Mouse (Mus musculus): ENCODE data around the gene Dnah6.
A peak's percentile ranks its signal among the peaks of the same experiment; 100 is the strongest.

Gene Dnah6

DNA sequence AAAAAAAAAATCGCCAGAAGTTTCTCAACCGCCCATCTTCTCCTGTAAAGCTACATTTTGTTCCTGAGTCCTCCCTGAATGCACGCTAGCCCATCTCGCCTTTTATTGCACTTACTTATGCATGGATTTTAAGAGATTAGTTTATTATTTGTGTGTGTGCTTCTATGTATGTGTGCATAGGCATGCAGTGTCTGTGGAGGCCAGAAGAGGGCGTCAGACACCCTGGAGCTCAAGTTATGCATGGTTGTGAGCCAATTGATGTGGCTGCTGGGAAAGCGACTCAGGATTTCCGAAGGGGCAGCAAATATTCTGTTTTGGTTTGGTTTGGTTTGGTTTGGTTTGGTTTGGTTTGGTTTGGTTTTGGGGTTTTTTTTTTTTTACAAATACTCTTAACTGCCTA, 78.0 kb downstream of the Dnah6 start:
- no peak for DNase-seq (ENCODE audit: low spot score in 2 of 2)

DNA sequence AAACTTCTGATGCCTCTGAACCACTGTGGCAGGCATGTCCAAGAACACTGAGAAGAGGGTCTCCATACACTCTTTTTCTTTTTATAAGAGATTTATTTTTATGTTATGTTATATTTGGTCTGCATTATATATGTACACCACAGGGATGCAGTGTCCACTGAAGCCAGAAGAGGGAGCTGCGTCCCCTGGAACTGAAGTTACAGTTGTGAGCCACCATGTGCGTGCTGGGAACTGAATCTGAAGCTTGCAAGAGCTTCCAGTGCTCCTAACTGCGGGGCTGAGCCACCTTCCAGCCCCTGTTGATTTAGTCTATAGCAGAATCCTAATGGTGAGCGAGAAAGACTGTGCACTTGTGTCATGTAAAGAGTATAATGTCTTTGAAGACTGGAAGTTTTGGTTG, 78.7 kb downstream of the Dnah6 start:
- no peak for DNase-seq (ENCODE audit: low spot score in 2 of 2)

DNA sequence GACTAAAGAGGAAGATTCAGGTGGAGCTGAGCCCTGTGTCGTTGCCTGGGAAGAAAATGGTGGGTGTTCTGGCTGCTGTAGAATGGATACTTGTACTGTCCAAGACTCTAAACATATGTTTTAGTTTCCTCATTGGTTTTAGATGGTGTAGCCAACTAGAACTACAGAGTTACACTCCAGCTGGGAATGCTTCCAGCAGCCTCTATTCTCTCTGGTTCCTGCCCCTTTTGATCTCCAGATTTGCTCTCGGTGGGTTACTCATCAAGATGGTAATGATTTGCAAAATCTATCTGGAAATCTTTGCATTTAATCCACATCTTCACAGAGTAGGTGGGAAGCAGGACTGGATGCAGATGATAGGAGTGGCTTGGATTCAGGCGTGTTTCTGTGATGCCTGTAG, 80.6 kb downstream of the Dnah6 start:
- DNase-seq (ENCODE audit: low spot score in 2 of 2): no peak

DNA sequence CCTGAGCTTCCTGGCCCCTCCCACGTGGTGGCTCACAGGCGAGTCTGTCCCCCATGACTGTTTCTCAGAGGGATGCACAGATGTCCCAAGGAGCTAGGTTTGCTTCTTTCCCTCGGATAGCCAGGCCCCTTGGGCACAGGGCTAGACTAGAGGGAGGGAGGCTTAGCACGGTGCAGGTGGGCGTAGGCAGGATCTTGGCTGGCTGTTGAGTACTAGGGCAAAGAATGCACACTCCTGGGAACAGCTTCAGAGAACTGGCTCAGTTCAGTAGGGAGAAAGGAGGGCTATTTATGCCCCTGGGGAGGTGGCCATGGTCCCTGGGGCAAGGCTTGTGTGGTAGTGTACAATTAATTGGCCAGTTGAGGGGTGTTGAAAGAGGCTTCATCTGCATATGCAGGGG, 88.7 kb downstream of the Dnah6 start:
- DNase-seq (ENCODE audit: low spot score in 2 of 2): no peak

DNA sequence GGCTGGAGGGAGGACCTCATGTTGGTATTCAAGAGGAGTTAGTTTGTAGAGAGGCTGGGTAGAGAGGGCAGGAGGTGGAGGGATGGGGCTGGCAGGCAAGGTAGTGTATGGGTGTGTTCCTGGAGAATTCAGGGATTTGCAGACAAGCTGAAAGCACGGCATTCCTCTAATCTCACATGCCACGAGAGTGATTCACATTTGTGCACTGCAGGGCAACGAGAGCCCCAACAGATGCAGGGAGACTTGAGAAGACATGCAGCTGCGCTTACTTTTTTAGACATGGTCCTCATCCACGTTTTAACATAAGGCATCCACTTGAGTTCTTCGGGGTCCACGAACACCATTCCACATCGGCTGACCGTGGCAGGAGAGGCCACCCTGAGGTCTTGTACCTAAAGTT, 93.9 kb downstream of the Dnah6 start:
- no peak for DNase-seq (ENCODE audit: low spot score in 2 of 2)

DNA sequence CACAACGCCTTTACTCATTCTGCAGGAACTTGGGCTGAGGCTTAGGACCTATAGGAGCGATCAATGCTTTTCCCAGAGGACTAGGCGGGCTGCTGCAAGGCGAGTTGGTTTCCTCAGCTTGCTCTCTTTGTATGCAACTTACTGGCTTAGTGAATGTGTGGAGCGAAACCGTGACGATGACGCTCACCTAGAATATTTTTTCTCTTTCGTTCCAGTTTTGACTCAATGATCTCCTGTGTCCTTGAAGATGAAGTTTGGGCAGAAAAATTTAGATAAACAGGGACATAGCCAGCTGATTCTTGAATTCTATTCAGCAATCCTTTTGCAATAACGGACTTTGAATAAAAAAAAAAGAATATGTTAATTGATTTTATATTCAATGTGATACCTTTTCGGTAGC, 101.1 kb downstream of the Dnah6 start:
- no peak for DNase-seq (ENCODE audit: low spot score in 2 of 2)

DNA sequence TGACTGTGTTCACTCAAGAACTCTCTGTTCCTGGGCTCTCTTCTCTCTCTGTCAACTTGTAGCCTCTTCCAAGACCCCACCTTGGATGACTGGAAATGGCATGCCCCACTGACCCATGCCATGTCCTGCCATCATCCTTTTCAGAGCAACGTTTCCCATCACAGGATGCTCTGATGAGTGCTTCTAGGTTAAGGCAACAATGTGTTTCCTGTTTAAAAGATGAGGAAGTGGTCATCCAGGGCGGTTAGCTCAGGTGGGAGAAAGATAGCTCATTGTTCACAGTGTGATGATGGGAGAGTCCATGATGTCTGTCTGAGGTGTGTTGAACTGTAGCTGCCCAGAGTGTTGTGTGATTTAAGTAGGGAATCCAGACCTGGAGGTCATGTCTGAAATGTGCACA, 107.6 kb downstream of the Dnah6 start:
- no peak for DNase-seq (ENCODE audit: low spot score in 2 of 2)

DNA sequence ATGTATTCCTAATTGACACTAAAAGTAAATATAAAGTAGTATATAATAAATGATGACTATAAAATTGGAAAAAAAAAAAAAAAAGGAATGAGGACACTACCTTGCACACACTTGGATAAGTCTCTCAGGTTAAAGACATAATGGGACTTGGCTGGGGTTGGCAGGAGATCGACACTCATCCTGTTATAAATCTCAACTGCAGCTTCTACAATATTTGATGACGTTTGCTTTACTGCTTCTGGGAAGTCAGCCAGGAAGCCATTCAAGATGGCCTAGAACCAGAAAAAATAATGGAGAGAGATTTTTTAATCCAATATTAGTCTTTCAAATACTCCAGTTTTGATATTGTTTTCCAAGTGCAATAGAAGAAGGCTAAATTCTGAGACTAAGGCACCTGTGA, 108.1 kb downstream of the Dnah6 start:
- DNase-seq (ENCODE audit: low spot score in 2 of 2): no peak

DNA sequence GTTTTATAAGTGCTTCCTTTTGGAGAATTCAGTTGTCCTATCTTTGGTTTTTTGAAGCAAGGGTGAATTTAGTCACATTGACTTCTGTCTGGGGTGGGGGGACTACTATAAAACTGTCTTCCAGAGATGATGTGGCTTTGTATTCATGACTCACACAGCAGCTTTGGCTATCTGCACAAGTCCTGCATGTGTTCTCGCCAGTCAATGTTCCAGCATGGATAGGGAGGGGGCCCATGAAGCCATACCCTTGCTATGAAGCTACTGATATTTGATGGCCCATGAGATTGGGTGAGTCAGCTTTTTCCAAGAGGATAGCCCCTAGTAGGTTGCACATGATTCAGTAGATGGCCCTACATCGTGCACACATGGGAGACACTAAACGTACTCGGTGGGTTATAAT, 128.3 kb downstream of the Dnah6 start:
- no peak for DNase-seq (ENCODE audit: low spot score in 2 of 2)

DNA sequence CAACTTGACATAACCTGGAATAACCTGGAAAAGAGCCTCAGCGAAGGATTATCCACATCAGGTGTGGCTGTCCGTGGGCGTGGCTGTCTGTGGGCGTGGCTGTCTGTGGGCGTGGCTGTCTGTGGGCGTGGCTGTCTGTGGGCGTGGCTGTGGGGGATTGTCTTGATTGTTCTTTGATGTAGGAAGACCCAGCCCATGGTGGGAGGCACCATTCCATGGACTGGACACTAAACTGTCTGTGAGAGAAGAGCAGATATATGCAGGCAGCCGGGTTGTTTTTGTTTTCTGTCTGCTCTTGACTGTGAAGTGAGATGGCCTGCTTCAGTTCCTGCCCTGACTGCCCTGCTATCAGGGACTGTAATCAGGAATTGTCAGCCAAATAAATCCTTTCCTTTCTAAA, 130.6 kb downstream of the Dnah6 start:
- no peak for DNase-seq (ENCODE audit: low spot score in 2 of 2)

DNA sequence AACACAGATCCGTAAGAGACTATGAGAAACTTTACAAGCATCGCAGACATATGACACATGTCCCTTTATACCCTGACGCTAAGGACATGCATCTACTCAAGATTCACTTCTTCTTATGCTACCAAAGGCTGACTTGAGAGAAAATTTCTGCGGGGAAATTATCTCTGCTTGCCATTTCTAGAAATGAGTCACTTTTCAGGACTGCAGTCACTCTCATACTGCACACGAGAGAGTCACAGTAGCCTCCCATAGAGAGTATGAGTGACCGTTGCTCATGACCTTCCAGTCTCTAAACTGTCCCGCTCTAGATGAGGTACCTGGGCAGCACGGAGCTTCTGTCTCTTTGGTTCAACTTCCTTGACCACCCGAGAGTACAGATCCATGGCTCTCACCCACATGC, 138.9 kb downstream of the Dnah6 start:
- DNase-seq (ENCODE audit: low spot score in 2 of 2): no peak

DNA sequence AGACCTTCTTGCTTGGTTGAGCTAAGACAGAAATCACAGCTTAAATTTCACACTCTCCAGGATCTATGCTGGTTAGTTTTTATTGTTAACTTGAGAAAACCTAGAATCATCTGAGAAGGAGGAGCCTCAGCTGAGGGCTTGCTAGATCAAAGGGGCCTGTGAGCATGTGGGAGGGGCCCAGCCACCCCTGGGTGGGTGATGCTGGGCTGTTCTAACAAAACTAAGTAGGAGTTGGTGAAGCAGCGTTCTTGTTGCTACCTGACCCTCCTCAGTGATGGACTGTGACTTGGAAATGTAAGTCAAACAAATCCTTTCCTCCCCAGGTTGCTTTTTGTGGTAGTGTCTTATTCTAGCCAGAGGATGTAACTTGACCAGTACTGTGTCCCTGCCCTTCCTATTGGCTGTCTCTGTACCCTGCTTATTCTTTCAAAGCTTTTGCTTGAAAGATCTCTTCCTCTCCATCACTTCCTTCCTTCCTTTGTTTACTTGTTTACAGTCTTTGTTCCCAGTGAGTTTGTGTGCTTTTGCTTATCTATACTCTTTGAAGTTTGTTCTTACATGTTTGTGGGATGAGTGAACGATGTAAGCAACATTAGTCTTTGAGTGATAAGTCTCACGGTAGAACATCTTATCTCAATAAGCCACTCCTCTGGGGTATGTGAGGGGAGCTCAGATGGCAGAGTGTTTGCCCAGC, 149.2 kb downstream of the Dnah6 start:
- DNase-seq (ENCODE audit: low spot score in 2 of 2): no peak

DNA sequence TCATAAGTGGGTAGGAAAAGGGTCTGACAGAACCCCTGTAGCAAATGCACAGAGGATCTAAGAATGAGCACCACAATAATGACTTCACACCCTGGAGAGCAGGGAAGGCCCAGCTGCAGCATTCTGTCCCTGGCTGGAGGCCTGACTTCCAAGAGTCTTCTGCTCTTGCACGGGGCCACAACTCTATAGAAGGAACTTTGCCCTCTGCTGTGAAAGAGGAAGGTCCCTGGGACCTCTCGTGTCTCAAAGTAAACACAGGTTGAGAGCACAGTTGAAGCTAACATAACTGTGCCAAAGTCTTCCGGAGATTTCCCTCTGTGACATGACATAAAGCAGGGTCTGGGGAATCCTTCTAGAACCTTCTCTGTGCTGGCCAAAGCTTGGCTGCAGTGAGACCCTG, 150.2 kb downstream of the Dnah6 start:
- DNase-seq (ENCODE audit: low spot score in 2 of 2): no peak

DNA sequence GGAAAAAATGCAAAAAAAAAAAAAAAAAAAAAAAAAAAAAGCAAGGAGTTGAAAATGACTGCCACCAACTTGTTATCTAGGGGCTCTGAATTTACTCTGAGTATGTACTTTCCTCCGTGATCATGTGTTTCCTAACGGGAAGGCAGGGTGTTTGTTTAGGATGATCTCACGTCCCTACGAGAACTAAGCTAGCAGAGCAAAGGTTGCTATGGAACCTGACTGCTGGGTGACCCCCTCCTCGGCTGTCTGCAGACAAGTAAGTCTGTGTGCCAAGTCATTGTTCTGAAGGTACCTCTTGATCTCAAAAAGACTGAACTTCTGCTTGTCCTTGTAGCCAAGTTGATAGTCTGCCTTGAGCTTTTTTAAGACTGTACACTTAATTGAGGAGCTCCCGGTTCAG, 150.8 kb downstream of the Dnah6 start:
- DNase-seq (ENCODE audit: low spot score in 2 of 2): no peak

DNA sequence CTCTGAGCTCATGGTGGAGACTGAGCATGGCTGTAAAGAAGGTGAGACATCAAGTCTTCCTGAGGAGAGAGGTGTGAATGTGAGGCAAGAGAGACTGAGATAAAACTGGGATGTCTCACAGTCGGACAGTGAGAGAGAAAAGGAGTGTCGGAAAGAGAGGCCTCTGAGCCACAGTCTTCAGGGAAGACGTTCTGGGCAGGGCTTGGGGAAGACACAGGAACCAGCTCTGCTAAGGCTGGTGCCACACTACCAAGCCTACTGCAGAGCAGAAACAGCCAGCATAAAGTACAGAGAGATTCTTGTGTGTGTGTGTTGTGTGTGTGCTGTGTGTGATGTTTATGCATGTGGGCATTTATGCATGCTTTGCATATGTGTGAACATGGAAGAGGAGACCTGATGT, 156.9 kb downstream of the Dnah6 start:
- DNase-seq (ENCODE audit: low spot score in 2 of 2): no peak

DNA sequence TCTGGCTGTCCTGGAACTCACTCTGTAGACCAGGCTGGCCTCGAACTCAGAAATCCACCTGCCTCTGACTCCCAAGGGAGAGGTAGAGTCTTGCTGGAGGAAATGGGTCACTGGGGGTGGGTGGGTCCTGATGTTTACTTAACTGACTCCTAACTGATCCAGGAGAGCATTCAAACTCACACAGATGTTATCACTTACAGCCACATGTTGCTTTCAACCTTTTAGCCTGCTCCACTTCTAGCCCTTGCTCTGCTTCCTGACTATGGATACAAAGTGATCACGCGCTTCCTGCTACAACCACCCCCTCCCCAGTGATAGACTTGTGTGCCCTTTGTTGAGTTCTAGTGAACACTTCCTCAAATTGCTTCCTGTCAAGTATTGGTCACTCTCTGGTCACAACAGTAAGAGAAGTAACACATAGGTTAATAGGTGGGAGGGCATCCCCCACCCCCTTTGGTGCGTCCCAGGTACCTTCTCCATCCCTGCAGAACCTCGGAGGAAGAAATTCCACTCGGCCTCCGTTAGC, 161.8 kb downstream of the Dnah6 start:
- DNase-seq (ENCODE audit: low spot score in 2 of 2): no peak

DNA sequence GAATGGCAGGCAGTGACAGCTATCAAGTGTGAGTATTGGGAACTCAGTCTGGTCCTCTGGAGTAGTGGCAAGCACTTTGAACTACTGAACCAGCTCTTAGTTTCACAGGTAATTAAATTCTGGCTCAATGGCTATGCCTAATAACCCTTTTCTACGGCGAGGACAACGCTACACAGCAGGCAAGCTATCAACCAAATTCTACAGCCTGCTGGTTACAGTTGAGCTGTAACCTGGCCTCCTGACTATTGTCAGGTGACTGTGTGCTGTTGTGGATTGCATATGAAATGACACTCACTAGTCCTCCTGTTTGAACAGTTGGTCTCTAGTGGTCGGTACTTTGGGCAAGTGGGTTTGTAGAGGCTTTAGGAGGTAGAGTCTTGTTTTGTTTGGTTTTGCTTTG, 162.3 kb downstream of the Dnah6 start:
- no peak for DNase-seq (ENCODE audit: low spot score in 2 of 2)

DNA sequence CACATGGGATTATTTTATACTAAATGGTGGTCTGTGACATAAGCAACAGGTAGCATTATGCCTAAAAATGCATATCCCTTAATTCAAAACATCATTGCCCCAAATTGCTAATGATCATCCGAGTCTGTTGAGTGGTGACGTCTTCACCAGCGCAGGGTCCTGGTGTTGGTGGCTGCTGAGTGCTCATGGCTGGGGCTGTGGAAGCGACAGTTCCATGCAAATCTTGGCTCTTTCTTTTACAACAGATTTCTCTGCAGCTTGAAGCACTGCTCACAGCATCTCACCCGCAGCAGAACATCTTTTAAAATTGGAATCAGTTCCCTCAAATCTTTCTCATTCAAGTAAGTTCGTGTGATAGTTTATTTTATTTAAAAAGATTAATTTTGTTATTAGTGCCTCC, 166.1 kb downstream of the Dnah6 start:
- DNase-seq (ENCODE audit: low spot score in 2 of 2): peak; percentile 32 to 53

DNA sequence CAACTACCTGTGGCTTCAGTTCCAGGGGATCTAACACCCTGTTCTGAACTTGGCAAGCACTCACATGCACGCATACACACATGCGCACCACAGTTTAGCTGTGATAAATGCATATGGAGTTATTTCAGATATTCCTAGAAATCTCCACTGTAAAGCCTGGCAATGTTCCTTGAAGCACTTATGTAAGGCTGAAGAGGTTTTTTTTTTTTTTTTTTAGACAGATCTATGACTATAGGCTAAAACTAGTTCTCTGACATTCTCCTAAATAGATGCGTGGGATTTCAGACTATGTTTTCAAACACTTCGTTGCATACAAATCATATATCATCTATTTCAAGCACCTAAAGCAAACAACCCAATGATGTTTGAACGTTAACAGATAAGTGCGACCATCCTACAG, 166.6 kb downstream of the Dnah6 start:
- peak in 1 of 2 experiments; percentile 37 for DNase-seq (ENCODE audit: low spot score in 2 of 2)

DNA sequence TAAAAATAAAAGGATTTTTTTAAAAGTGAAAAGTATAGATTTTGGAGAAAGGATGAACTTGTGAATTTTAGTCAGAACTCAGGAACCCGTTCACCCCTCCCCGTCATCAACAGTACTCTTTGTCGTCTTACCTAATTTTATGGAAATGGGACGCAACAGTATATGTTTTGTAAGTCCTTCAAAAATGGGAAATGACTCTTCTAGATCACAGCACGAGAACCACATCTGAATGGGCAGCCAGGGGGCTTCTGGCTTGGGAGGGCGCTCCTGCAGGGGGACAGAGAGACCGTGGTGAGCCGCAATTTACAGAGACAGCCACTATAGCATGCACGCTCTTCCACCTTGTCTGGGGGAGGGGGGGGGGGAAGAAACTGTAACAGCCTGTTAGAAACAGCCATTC, 167.9 kb downstream of the Dnah6 start:
- no peak for DNase-seq (ENCODE audit: low spot score in 2 of 2)

DNA sequence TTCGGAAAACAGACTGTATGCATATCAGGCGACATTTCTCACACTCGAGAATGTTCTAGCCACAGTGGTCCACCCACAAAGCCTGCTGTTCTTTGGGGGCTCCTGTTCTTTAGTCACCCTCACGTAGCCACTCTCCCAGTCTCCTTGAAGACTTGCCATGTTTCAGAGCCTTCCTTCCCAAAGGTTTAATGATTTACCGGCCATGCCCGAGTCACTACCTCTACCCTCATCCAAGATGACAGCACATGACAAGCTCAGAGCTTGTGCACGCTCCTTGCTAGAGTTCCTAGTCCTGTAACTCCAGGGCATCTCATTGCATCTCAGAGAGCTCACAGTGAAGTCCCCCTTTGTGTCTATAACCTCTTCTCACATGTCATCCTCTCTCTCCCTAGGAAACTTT, 174.2 kb downstream of the Dnah6 start:
- no peak for DNase-seq (ENCODE audit: low spot score in 2 of 2)

DNA sequence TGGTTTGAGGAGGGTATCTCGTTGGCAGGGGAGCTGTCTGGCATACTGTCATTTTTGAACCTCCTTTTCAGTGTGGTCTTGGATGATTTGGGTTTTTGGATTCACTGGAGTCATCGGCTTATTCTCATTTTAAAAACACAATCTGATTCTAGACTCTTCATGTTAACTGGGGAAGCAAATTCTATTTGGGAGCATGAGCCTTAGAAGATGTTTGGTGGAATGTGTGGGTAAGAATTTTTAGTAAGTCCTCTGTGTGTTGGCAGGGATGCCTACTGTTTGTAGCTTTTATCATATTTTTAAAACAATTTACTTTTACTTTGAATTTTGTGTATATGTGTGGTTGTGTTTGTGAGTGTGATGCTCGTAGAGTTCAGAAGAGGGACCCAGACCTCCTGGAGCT, 175.5 kb downstream of the Dnah6 start:
- DNase-seq (ENCODE audit: low spot score in 2 of 2): no peak

DNA sequence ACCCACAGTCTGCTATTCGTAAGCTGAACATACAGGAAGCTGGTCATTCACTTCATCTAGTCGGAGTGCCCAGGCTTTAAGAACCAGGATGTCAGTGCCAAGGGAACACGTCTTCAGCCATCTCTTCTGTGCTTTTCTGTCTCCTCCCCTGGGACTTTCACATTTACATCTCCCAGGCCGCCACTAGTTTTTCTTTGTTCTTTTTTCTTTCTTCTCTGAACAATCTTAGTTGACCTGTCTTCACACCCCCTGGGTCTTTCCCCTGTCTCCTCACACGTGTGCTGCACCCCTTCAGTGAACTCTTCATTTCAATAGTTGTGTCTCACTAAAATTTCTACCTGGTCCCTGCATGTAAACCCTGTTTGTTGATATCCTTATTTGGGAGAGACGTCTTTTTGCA, 179.2 kb downstream of the Dnah6 start:
- no peak for DNase-seq (ENCODE audit: low spot score in 2 of 2)

DNA sequence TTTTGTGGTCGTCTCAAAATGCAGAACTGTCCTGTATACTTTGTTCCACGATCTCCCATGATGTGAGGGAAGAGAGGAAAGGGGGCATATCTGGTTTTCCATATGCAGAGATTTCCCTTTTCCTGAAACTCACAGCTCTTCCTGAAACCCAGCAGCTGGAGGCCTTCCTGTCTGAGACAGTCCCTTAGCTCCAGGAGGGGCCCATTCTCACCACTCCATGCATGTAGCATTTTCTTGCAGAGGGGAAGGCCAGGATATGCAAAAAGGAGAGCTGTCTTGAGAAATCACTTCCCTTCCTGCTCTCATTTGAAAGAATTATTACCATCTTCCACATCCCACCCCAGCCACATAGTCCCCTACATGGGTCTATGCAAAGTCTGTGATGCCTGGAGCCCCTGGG, 183.2 kb downstream of the Dnah6 start:
- DNase-seq (ENCODE audit: low spot score in 2 of 2): no peak

Data from right cerebral cortex, postnatal 10 days (tissue).